Mouse (Mus musculus) lung, embryonic 15.5 days (tissue): ENCODE data around the gene Asap2. TPM values are rescaled to one million over a fixed set of nuclear protein-coding genes. Genes with fewer than 3 reads are reported as not detected.
"Not testable (repeated sequence)": the region's sequence is repeated elsewhere in the genome, so short reads cannot be mapped to it uniquely, and the experiment has no call there.

Experiments
- ATAC-seq: fragments of 200-750 bp; cut with Nextera tagmentation; 2 replicates; pipeline ENCODE4 v1.8.0; 2017; ENCODE audit warnings: moderate number of reproducible peaks, borderline replicate concordance; ENCODE audit not compliant: low FRiP score, low TSS enrichment; ENCODE audit errors: extremely low read depth
- H3K27ac ChIP-seq: fragments of 300-500 bp; sonication (generic); 2 replicates; pipeline ENCODE4 v1.5.1; 2015; ENCODE audit warnings: moderate library complexity, mild to moderate bottlenecking, inconsistent platforms
- H3K27me3 ChIP-seq: fragments of 300-500 bp; sonication (generic); 2 replicates; pipeline ENCODE4 v1.6.1; 2015; ENCODE audit warnings: inconsistent platforms
- H3K36me3 ChIP-seq: fragments of 300-500 bp; sonication (generic); 2 replicates; pipeline ENCODE4 v1.6.1; 2015; ENCODE audit warnings: inconsistent platforms
- H3K4me1 ChIP-seq: fragments of 300-500 bp; sonication (generic); 2 replicates; pipeline ENCODE4 v1.6.1; 2015; ENCODE audit warnings: inconsistent platforms
- H3K4me2 ChIP-seq: fragments of 300-500 bp; sonication (generic); 2 replicates; pipeline ENCODE4 v1.6.1; 2015; ENCODE audit warnings: inconsistent platforms, mild to moderate bottlenecking, moderate library complexity
- H3K4me3 ChIP-seq: fragments of 300-500 bp; sonication (generic); 2 replicates; pipeline ENCODE4 v1.5.1; 2015; ENCODE audit warnings: mild to moderate bottlenecking, inconsistent platforms
- H3K9ac ChIP-seq: fragments of 300-500 bp; sonication (generic); 2 replicates; pipeline ENCODE4 v1.6.1; 2015; ENCODE audit warnings: inconsistent platforms
- H3K9me3 ChIP-seq: fragments of 300-500 bp; sonication (generic); 2 replicates; pipeline ENCODE4 v1.6.1; 2016; ENCODE audit warnings: inconsistent platforms
- WGBS: fragments of 180-500 bp; shearing (Covaris S2); methylation state at CpG from one replicate; pipeline ENCODE4 v1.1.7; 2015; 5-methylcytosine and 5-hydroxymethylcytosine counted together
- polyA plus RNA-seq: library from polyadenylated mRNA; unstranded; fragments of >200 nt; fragmentation: Nextera tagmentation; extraction: Ambion mirVana; gene quantifications from 2 replicates; pipeline ENCODE4 v1.2.1, GENCODE M21; 2015

Gene Asap2
- polyA plus RNA-seq: 9.2 and 9.6 TPM in 2 replicates

- not testable (repeated sequence) for ATAC-seq, H3K4me1 ChIP-seq, H3K27ac ChIP-seq, H3K9me3 ChIP-seq, H3K27me3 ChIP-seq, H3K36me3 ChIP-seq
- Histone ChIP-seq H3K4me2 (peak within 1 kb of the TSS; percentile 54), H3K4me3 (peak within 1 kb of the TSS; percentile 52), H3K9ac (peak within 1 kb of the TSS; percentile 47)
- WGBS: 2% methylated on average over 17 of the region's 38 CpGs
Observed at GRCm38 (mm10) chr12:20990132-20990531, at the start of gene Asap2. TSS of gene Asap2 (plus strand) at chr12:20990459.

- H3K36me3 ChIP-seq, ATAC-seq, H3K9ac ChIP-seq, H3K4me1 ChIP-seq, H3K9me3 ChIP-seq, H3K4me2 ChIP-seq, H3K4me3 ChIP-seq, H3K27ac ChIP-seq, H3K27me3 ChIP-seq: not testable (repeated sequence)
- WGBS: 70% methylated on average over 9 of the region's 9 CpGs
Observed at GRCm38 (mm10) chr12:20947051-20947997, 42.9 kb upstream of the Asap2 start.

GRCm38 (mm10) chr12:20990579-20990978, 320 bp downstream of the Asap2 start:
- not testable (repeated sequence) for H3K27ac ChIP-seq, H3K27me3 ChIP-seq, H3K36me3 ChIP-seq, H3K9me3 ChIP-seq, H3K4me1 ChIP-seq, ATAC-seq
- Histone ChIP-seq H3K4me2 (peak overlapping the region; percentile 51), H3K4me3 (peak overlapping the region; percentile 52), H3K9ac (peak overlapping the region; percentile 47)
- under 1% methylated on average over 52 of the region's 52 CpGs for WGBS

DNA sequence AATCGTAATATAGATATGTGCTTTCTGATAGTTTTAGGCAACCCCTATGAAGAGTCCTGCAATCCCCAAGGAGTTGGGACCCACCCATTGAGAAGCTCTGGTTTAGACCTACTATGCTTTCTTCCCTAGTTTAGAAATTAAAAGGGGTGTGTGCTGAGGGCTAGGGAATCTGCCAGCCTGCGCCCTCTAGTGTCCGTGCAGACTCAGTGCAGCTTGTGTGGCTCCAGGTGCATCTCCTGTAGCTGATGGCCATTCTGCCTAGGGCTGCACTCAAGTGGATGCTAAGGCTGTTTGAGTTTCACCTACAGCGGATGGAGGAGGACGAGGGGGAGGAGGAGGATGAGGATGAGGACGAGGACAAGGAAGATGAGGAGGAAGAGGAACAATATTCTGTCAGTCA, 40.6 kb downstream of the Asap2 start:
- H3K27me3 ChIP-seq, H3K4me1 ChIP-seq, H3K4me3 ChIP-seq, H3K4me2 ChIP-seq, H3K27ac ChIP-seq, H3K36me3 ChIP-seq, H3K9ac ChIP-seq, ATAC-seq, H3K9me3 ChIP-seq: not testable (repeated sequence)
- WGBS: 52% methylated on average over 6 of the region's 6 CpGs

DNA sequence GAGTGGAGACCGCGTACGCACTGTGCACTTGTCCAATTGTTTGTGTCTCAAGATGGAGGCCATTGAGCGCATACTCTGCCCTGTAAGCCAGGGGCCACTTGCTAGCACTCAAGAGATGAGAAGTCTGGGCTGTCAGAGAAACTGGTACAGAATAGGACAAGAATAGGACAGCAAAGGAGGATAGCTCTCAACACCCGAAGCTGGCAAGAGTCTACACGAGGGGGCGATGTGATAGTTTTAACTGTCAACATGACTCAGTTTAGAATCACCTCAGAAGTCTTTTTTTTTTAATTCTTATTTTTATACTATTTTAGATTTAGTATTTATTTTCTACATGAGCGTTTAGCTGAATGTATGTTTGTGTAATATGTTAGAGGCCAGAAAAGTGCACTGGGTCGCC, 56.5 kb downstream of the Asap2 start:
- H3K4me2 ChIP-seq: not testable (repeated sequence)

GRCm38 (mm10) chr12:21075731-21076130, 85.5 kb downstream of the Asap2 start:
- not testable (repeated sequence) for H3K4me3 ChIP-seq, H3K36me3 ChIP-seq, ATAC-seq, H3K27ac ChIP-seq, H3K27me3 ChIP-seq, H3K9me3 ChIP-seq, H3K4me1 ChIP-seq, H3K4me2 ChIP-seq, H3K9ac ChIP-seq
- WGBS: 19% methylated on average over 4 of the region's 4 CpGs

More for the DNA sequence above, 56.5 kb downstream of the Asap2 start:
- not testable (repeated sequence) for H3K27ac ChIP-seq, ATAC-seq, H3K9ac ChIP-seq, H3K9me3 ChIP-seq, H3K4me3 ChIP-seq, H3K36me3 ChIP-seq, H3K27me3 ChIP-seq, H3K4me1 ChIP-seq
- 90% methylated on average over 9 of the region's 9 CpGs for WGBS

GRCm38 (mm10) chr12:21090168-21090567, 99.9 kb downstream of the Asap2 start:
- WGBS: 16% methylated on average over 1 of the region's 1 CpGs
- H3K4me3 ChIP-seq, H3K4me2 ChIP-seq, ATAC-seq, H3K36me3 ChIP-seq, H3K27me3 ChIP-seq, H3K4me1 ChIP-seq, H3K9ac ChIP-seq, H3K9me3 ChIP-seq, H3K27ac ChIP-seq: not testable (repeated sequence)

DNA sequence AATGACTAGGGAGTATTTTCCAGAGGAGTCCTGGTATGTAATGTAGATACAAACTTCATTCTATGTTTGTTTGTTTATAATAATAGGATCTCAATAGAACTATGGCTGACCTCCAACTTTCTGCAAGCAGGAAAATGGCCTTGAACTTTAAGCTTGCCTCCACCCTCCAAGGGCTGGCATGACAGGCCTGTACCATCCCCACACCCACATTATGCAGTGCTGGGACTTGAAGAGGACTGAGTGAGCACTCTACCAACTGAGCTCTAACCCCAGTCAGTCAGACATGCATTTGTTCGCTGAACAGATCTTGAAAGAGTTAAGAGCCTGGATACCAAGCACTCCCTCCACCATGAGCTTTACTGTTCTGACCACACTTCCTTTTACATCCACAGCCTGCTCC, 102.2 kb downstream of the Asap2 start:
- not testable (repeated sequence) for H3K36me3 ChIP-seq, H3K9ac ChIP-seq, H3K4me2 ChIP-seq, H3K4me3 ChIP-seq, ATAC-seq, H3K27me3 ChIP-seq, H3K9me3 ChIP-seq, H3K27ac ChIP-seq, H3K4me1 ChIP-seq
- 90% methylated on average over 1 of the region's 1 CpGs for WGBS

- H3K4me3 ChIP-seq, H3K4me2 ChIP-seq, H3K4me1 ChIP-seq, H3K27me3 ChIP-seq, H3K27ac ChIP-seq, H3K9me3 ChIP-seq, ATAC-seq, H3K9ac ChIP-seq, H3K36me3 ChIP-seq: not testable (repeated sequence)
- 48% methylated on average over 3 of the region's 3 CpGs for WGBS
Observed at GRCm38 (mm10) chr12:21097806-21098325, 107.6 kb downstream of the Asap2 start.

DNA sequence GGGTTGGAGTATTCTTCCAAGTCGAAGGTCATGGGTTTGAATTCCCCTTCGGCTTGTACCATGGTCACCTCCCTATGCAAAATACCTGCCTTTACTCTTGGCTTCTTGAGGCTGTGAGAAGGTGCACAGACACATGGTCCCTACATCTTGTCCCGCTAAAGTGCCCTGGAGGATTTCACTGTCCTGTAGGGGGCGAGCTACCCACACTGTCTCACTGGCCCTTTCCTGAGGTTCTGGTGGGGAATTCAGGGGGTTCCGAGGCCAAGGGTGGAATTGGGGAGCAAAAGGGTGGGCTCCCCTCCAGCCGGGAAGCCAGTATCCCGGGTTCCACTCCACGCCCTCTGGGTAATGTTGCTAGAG, 120.8 kb downstream of the Asap2 start:
- H3K27me3 ChIP-seq, H3K36me3 ChIP-seq, H3K4me1 ChIP-seq, H3K9me3 ChIP-seq: not testable (repeated sequence)
- peak; percentile 61; the same call in 1 of the 2 replicates for ATAC-seq
- H3K4me3 ChIP-seq: peak overlapping the region; percentile 85
- peak overlapping the region; percentile 95 for H3K4me2 ChIP-seq
- peak overlapping the region; percentile 55 for H3K9ac ChIP-seq
- 2% methylated on average over 8 of the region's 8 CpGs for WGBS
- H3K27ac ChIP-seq: peak overlapping the region; percentile 75

GRCm38 (mm10) chr12:21111476-21112452, 121.5 kb downstream of the Asap2 start:
- Histone ChIP-seq H3K9ac (peak overlapping the region; percentile 77), H3K4me3 (peak overlapping the region; percentile 85), H3K36me3 (no peaks in the 10 kb centered on the region), H3K4me1 (no peaks in the 10 kb centered on the region), H3K27me3 (no peaks in the 10 kb centered on the region), H3K27ac (peak overlapping the region; percentile 84), H3K4me2 (peak overlapping the region; percentile 95), H3K9me3 (no peaks in the 10 kb centered on the region)
- ATAC-seq: peak; percentile 100
- WGBS: under 1% methylated on average over 70 of the region's 118 CpGs
